Mouse (Mus musculus) small intestine, adult 2 months (tissue): ENCODE data around the gene Rabep2.

Source experiments
- CTCF ChIP-seq: fragments of 200-500 bp; IDR thresholded peaks from 2 replicates; pipeline ENCODE4 v1.5.1; 2012; ENCODE audit warnings: low read depth, mild to moderate bottlenecking, control low read depth, inconsistent platforms, low read length, moderate library complexity, mixed read lengths; ENCODE audit not compliant: insufficient replicate concordance, insufficient read length; ENCODE audit errors: extremely low read depth
- POLR2A ChIP-seq: fragments of 200-500 bp; IDR thresholded peaks from 2 replicates; pipeline ENCODE4 v1.6.1; 2012; ENCODE audit warnings: low read depth, mild to moderate bottlenecking, control low read depth, inconsistent platforms, low read length, moderate library complexity

DNA sequence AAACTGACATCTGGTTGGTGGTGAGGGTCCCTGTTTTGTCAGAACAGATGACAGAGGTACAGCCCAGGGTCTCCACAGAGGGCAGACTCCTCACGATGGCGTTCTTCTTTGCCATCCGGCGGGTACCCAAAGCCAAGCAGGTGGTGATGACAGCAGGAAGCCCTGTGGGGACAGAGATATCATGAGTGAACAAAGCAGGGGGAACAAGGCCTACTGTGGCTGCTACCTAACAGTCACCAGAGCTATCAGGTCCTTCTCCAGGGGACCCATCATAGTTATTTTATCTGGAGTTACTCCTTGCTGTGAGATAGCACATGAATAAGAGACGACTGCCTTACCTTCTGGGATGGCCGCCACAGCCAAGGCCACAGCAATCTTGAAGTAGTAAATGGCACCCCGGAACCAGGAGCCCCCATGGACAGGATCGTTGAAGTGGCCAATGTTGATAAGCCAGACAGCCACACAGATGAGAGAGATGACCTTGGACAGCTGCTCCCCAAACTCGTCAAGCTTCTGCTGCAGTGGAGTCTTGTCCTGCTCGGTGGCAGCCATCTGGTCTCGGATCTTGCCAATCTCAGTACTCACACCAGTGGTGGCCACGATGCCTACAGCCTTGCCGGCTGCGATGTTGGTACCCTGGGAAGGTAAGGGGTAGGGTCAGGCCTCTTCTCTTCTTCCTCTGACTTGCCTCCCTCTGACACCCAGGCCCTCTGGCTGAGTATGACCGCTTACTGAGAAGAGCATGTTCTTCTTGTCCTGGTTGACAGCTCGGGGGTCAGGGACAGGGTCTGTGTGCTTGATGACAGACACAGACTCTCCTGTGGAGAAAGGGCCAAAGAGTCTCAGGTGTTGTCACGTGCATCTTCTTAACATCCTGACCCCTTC lies 28.1 kb downstream of the Rabep2 start:
- no peak for TF ChIP-seq CTCF
- TF ChIP-seq POLR2A: no peak
